Mouse (Mus musculus): ENCODE data around the gene Zfp871.

- no peak for TF ChIP-seq POLR2A (IDR thresholded peaks at IDR 0.05; ENCODE audit: insufficient read depth, low read depth, low read length)
- no peak for TF ChIP-seq CTCF (IDR thresholded peaks at IDR 0.05; ENCODE audit: insufficient read depth, low read depth, low read length)
Observed at GRCm38 (mm10) chr17:32741057-32741456, 47.0 kb downstream of the Zfp871 start.

All from olfactory bulb, adult 2 months (tissue).